Mouse (Mus musculus) liver, embryonic 14.5 days (tissue): Measurements from ENCODE around the gene Bpnt1. TPM values are rescaled to one million over a fixed set of nuclear protein-coding genes. Genes with fewer than 3 reads are reported as not detected.

Experiments used
- ATAC-seq: fragments of 200-750 bp; cut with Nextera tagmentation; 2 replicates; pipeline ENCODE4 v1.8.0; 2017; ENCODE audit warnings: moderate number of reproducible peaks, mild to moderate bottlenecking, moderate library complexity; ENCODE audit not compliant: insufficient read depth
- DNase-seq, 3 experiments: peaks; one replicate each; pipeline ENCODE4 v3.0.0-alpha.2; 2012 to 2013; ENCODE audit warnings: low read depth in 3 of 3, low spot score in 3 of 3
- H3K27ac ChIP-seq: fragments of 300-500 bp; sonication (generic); 2 replicates; pipeline ENCODE4 v1.5.1; 2014; ENCODE audit warnings: moderate library complexity, mild to moderate bottlenecking, control low read depth, inconsistent platforms
- H3K27me3 ChIP-seq: fragments of 300-500 bp; sonication (generic); 2 replicates; pipeline ENCODE4 v1.6.1; 2014; ENCODE audit warnings: mild to moderate bottlenecking, low read length, moderate library complexity; ENCODE audit not compliant: control insufficient read depth, insufficient read depth
- H3K36me3 ChIP-seq: fragments of 300-500 bp; sonication (generic); replicated peaks from 2 replicates; pipeline ENCODE4 v1.6.1; 2014; ENCODE audit warnings: low read depth; ENCODE audit not compliant: control insufficient read depth, insufficient read depth
- H3K4me1 ChIP-seq, 2 experiments: fragments of 200-500 bp in 1 of 2; fragments of 300-500 bp in 1 of 2; sonication (generic) in 1 of 2; replicated peaks; 2 replicates each; pipeline ENCODE4 v1.6.1; 2012 to 2014; ENCODE audit warnings: antibody characterized with exemption in 1 of 2, inconsistent platforms in 1 of 2, low read length in 1 of 2; ENCODE audit not compliant: control insufficient read depth in 2 of 2, insufficient read depth in 2 of 2
- H3K4me2 ChIP-seq: fragments of 300-500 bp; sonication (generic); 2 replicates; pipeline ENCODE4 v1.6.1; 2014; ENCODE audit warnings: low read depth, mild to moderate bottlenecking, control low read depth, moderate library complexity
- H3K4me3 ChIP-seq, 2 experiments: fragments of 200-500 bp in 1 of 2; fragments of 300-500 bp in 1 of 2; sonication (generic) in 1 of 2; 2 replicates each; pipeline ENCODE4 v1.5.1; 2012 to 2014; ENCODE audit warnings: low read depth in 2 of 2, low read length in 2 of 2, mild to moderate bottlenecking in 2 of 2, control low read depth in 1 of 2, inconsistent platforms in 1 of 2, moderate library complexity in 1 of 2; ENCODE audit not compliant: insufficient read depth in 1 of 2
- H3K9ac ChIP-seq: fragments of 300-500 bp; sonication (generic); replicated peaks from 2 replicates; pipeline ENCODE4 v1.6.1; 2014; ENCODE audit warnings: mild to moderate bottlenecking, control low read depth, moderate library complexity
- H3K9me3 ChIP-seq: fragments of 300-500 bp; sonication (generic); 2 replicates; pipeline ENCODE4 v1.6.1; 2016; ENCODE audit warnings: low read length, mixed read lengths; ENCODE audit not compliant: control insufficient read depth
- CTCF ChIP-seq: IDR thresholded peaks from 2 replicates; pipeline ENCODE4 v1.5.1; 2016; ENCODE audit warnings: antibody characterized with exemption, low read depth, control low read depth
- EP300 ChIP-seq: IDR thresholded peaks from 2 replicates; pipeline ENCODE4 v1.6.1; 2016; ENCODE audit warnings: antibody characterized with exemption, low read depth
- WGBS: fragments of 180-500 bp; shearing (Covaris S2); extraction: QIAGEN DNeasy Blood & Tissue Kit; methylation state at CpG from one replicate; pipeline ENCODE4 v1.1.7; 2014; ENCODE audit not compliant: insufficient replicate concordance; 5-methylcytosine and 5-hydroxymethylcytosine counted together
- polyA plus RNA-seq, 2 experiments: library from polyadenylated mRNA; depleted of rRNA in 1 of 2; stranded (reverse) in 1 of 2; unstranded in 1 of 2; fragments of >200 nt; fragmentation: Nextera tagmentation in 1 of 2; extraction: Ambion mirVana in 1 of 2; gene quantifications; 2 replicates each; pipeline versions ENCODE4 v1.2.1 to v1.2.3; 2012 to 2014

Bpnt1 gene
- polyA plus RNA-seq, 2 experiments, result 4.4 to 11.3 TPM

DNA sequence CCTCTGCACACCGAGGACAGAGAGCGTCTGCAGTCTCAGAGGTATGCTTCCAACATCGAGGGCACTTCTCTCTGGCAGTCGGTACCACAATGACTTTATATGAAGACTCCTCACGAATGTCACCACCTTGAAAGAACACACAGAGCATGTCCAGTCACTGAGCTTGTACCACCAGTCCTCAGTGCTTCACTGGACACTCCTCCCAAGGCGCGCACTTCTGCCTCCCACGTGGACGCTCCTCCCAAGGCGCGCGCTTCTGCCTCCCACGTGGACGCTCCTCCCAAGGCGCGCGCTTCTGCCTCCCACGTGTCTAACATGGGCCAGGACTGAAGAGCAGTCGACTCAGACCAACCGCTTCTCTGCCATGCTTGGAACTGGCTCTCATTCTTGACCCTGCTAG lies 44.9 kb upstream of the Bpnt1 start:
- Histone ChIP-seq H3K27ac (no peak overlapping the region), H3K9ac (no peak overlapping the region), H3K27me3 (no peaks in the 10 kb centered on the region), H3K4me1 (no peaks in the 10 kb centered on the region), H3K4me3 (no peak overlapping the region), H3K36me3 (peaks cover 27% of the 10 kb centered on the region), H3K4me2 (no peak overlapping the region), H3K9me3 (no peaks in the 10 kb centered on the region)
- no peak for TF ChIP-seq CTCF
- TF ChIP-seq EP300, result no peak
- ATAC-seq (no peak), DNase-seq (no peak)
- WGBS, result 85% methylated on average over 20 of the region's 20 CpGs

DNA sequence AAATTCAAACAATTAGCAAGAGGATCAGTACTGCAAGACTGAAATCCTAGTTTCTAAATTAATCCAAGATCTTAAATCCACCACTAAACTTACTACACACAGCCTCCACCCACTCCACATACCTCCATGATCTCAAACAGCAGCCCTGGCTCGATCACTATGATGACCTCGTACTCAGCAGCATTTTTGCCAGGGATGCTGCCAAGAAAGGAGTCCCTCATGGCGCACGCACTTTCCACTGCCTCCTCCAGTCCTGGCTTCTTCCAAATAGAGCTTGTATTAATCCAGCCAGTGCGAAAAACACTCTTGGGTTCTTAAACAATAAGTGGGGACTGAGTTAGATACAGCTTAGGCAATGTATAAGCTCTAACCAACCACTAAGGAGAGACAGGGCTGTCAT lies 42.7 kb upstream of the Bpnt1 start:
- whole genome bisulfite sequencing, result 82% methylated on average over 5 of the region's 5 CpGs
- TF ChIP-seq CTCF, result no peak
- TF ChIP-seq EP300, result no peak
- Histone ChIP-seq H3K27ac (no peak overlapping the region), H3K4me2 (no peak overlapping the region), H3K9ac (no peak overlapping the region), H3K27me3 (no peaks in the 10 kb centered on the region), H3K4me3 (no peak overlapping the region), H3K36me3 (peaks cover 19% of the 10 kb centered on the region), H3K4me1 (no peaks in the 10 kb centered on the region), H3K9me3 (no peaks in the 10 kb centered on the region)
- DNase-seq, result no peak
- ATAC-seq, result no peak

GRCm38 (mm10) chr1:185291336-185291735 lies 40.6 kb upstream of the Bpnt1 start:
- no peak for DNase-seq
- H3K9ac ChIP-seq, result no peak overlapping the region
- peaks cover 10% of the 10 kb centered on the region for H3K36me3 ChIP-seq

DNA sequence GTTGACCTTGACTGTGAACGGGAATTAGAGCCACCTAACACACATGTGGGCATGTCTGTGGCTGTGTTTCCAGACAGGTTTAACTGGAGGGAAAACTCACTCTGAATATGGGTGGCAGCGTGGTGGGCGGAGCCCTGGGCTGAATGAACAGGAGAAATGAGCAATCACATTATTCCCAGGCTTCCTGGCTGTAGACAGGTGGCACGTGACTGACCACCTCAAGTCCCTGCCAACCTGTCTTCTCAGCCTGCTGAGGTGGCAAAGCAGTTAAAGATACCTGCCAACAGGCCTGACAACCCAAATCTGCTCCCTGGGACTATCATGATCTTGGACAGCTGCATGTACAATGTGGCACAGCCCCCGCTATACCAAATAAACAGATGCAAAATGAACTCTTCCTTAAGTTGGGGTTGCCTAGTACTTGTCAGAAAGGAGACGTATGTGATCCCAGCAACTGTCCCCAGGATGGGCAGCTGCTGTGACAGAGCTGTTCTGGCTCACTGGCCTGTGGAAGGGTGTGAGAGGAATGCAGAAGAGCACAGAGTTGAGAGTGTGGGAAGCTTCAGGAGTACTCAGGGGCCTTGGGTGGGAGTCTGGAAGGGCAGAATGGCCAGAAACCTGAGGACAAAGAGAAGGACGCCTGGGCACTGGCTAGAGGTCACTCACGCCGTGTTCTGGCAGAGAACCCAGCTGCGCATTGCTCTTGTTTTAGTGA lies 39.1 kb upstream of the Bpnt1 start:
- Histone ChIP-seq H3K4me2 (no peak overlapping the region), H3K4me1 (no peaks in the 10 kb centered on the region), H3K9me3 (no peaks in the 10 kb centered on the region), H3K9ac (no peak overlapping the region), H3K27ac (no peak overlapping the region), H3K27me3 (no peaks in the 10 kb centered on the region), H3K4me3 (no peak overlapping the region), H3K36me3 (peaks cover 7% of the 10 kb centered on the region)
- no peak for ATAC-seq
- 79% methylated on average over 10 of the region's 10 CpGs for WGBS
- no peak for DNase-seq
- TF ChIP-seq CTCF, result no peak
- no peak for TF ChIP-seq EP300

More at GRCm38 (mm10) chr1:185291336-185291735, 40.6 kb upstream of the Bpnt1 start:
- 75% methylated on average over 4 of the region's 4 CpGs for WGBS
- no peak for TF ChIP-seq CTCF
- TF ChIP-seq EP300, result no peak
- H3K27me3 ChIP-seq, result no peaks in the 10 kb centered on the region
- no peaks in the 10 kb centered on the region for H3K4me1 ChIP-seq
- no peak overlapping the region for H3K4me3 ChIP-seq
- ATAC-seq, result no peak
- H3K4me2 ChIP-seq, result no peak overlapping the region
- no peak overlapping the region for H3K27ac ChIP-seq
- H3K9me3 ChIP-seq, result no peaks in the 10 kb centered on the region

- WGBS, result 87% methylated on average over 7 of the region's 7 CpGs
- H3K9me3 ChIP-seq, result no peaks in the 10 kb centered on the region
- H3K27ac ChIP-seq, result no peak overlapping the region
- DNase-seq, result no peak
- no peak overlapping the region for H3K4me2 ChIP-seq
- H3K4me1 ChIP-seq, result no peaks in the 10 kb centered on the region
- TF ChIP-seq CTCF (no peak), EP300 (no peak)
- H3K4me3 ChIP-seq, result no peak overlapping the region
- H3K36me3 ChIP-seq, result peaks cover 4% of the 10 kb centered on the region
- no peaks in the 10 kb centered on the region for H3K27me3 ChIP-seq
- ATAC-seq, result no peak
- H3K9ac ChIP-seq, result no peak overlapping the region
These were observed 35.1 kb upstream of the Bpnt1 start for GRCm38 (mm10) chr1:185296850-185297249.
